Mouse (Mus musculus) spleen, adult 2 months (tissue): Measurements from ENCODE around the gene Gm11559.

Experiments
- CTCF ChIP-seq: fragments of 200-500 bp; IDR thresholded peaks from 2 replicates; pipeline ENCODE4 v1.5.1; 2011; ENCODE audit warnings: mild to moderate bottlenecking, inconsistent platforms; ENCODE audit not compliant: insufficient read depth, insufficient read length, insufficient replicate concordance; ENCODE audit errors: extremely low read depth
- POLR2A ChIP-seq: fragments of 200-500 bp; IDR thresholded peaks from 2 replicates; pipeline ENCODE4 v1.6.1; 2011; ENCODE audit warnings: low read depth, low read length, inconsistent platforms

DNA sequence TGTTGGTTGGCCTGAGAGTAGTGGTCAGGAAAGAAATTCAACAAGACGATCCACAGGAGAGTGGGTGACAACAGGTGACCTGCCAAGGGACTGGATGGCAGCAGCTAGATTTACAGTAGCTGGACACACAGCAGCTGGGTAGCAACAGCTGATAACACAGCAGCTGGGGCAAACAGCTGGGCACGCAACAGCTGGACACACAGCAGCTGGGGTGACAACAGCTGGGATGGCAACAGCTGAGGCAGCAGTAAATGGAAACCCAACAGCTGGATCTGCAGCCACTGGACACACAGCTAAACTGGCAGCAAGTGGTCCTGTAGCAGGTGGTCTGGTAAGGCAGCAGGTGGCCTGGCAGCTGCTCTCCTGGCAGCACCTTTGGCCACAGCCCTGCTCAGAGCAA, 17.5 kb upstream of the Gm11559 start:
- no peak for TF ChIP-seq CTCF
- TF ChIP-seq POLR2A = no peak
